Mouse (Mus musculus): ENCODE measurements around the gene Stk35. TPM values are rescaled to one million over a fixed set of nuclear protein-coding genes. Genes with fewer than 3 reads are reported as not detected.
"Not testable (repeated sequence)": the region's sequence is repeated elsewhere in the genome, so short reads cannot be mapped to it uniquely, and the experiment has no call there.

Gene Stk35
- total and polyA plus RNA-seq, 3 experiments: 10.4 to 22.9 (median 10.9) TPM

GRCm38 (mm10) chr2:129836921-129837320 lies 36.6 kb downstream of the Stk35 start:
- Histone ChIP-seq H3K4me1 (ENCODE audit: insufficient read depth, low read depth, low read length) (no peaks in the 10 kb centered on the region), H3K27me3 (ENCODE audit: insufficient read depth, low read length) (no peaks in the 10 kb centered on the region), H3K9me3 (replicated peaks) (no peaks in the 10 kb centered on the region), H3K4me3 (ENCODE audit: low read depth, low read length) (no peak overlapping the region), H3K36me3 (replicated peaks) (peaks cover 4% of the 10 kb centered on the region)
- DNase-seq (ENCODE audit: low spot score): no peak
- TF ChIP-seq GATA2 (IDR thresholded peaks at IDR 0.05; ENCODE audit: borderline replicate concordance, low read depth, low read length): no peak
- no peak for TF ChIP-seq GATA1 (IDR thresholded peaks at IDR 0.05; ENCODE audit: borderline replicate concordance, low read length)
- no peak for TF ChIP-seq TAL1 (conservative IDR thresholded peaks at IDR 0.05; ENCODE audit: low read depth, low read length)
- TF ChIP-seq CTCF (IDR thresholded peaks at IDR 0.05; ENCODE audit: low read depth, low read length): no peak
- TF ChIP-seq POLR2AphosphoS5 (IDR thresholded peaks at IDR 0.05; ENCODE audit: insufficient replicate concordance, low read depth, low read length): no peak
- no peak for ATAC-seq (ENCODE audit: extremely low read depth, insufficient number of reproducible peaks, low FRiP score, poor library complexity, severe bottlenecking)

- DNase-seq (ENCODE audit: low spot score): no peak
- TF ChIP-seq CTCF (IDR thresholded peaks at IDR 0.05; ENCODE audit: low read depth, low read length): no peak
- TF ChIP-seq GATA1 (IDR thresholded peaks at IDR 0.05; ENCODE audit: borderline replicate concordance, low read length): no peak
- no peak for TF ChIP-seq GATA2 (IDR thresholded peaks at IDR 0.05; ENCODE audit: borderline replicate concordance, low read depth, low read length)
- no peak for TF ChIP-seq TAL1 (conservative IDR thresholded peaks at IDR 0.05; ENCODE audit: low read depth, low read length)
- no peak for TF ChIP-seq POLR2AphosphoS5 (IDR thresholded peaks at IDR 0.05; ENCODE audit: insufficient replicate concordance, low read depth, low read length)
- Histone ChIP-seq H3K4me3 (ENCODE audit: low read depth, low read length) (no peak overlapping the region), H3K4me1 (ENCODE audit: insufficient read depth, low read depth, low read length) (no peaks in the 10 kb centered on the region), H3K36me3 (replicated peaks) (no peaks in the 10 kb centered on the region), H3K27me3 (ENCODE audit: insufficient read depth, low read length) (no peaks in the 10 kb centered on the region), H3K9me3 (replicated peaks) (no peaks in the 10 kb centered on the region)
- ATAC-seq (ENCODE audit: extremely low read depth, insufficient number of reproducible peaks, low FRiP score, poor library complexity, severe bottlenecking): no peak
These were observed 38.0 kb downstream of the Stk35 start for GRCm38 (mm10) chr2:129838321-129838720.

GRCm38 (mm10) chr2:129845826-129846225 lies 45.5 kb downstream of the Stk35 start:
- ATAC-seq (ENCODE audit: extremely low read depth, insufficient number of reproducible peaks, low FRiP score, poor library complexity, severe bottlenecking) (no peak), DNase-seq (ENCODE audit: low spot score) (no peak)
- H3K36me3 ChIP-seq (replicated peaks): no peaks in the 10 kb centered on the region
- no peaks in the 10 kb centered on the region for H3K27me3 ChIP-seq (ENCODE audit: insufficient read depth, low read length)
- no peaks in the 10 kb centered on the region for H3K4me1 ChIP-seq (ENCODE audit: insufficient read depth, low read depth, low read length)
- no peaks in the 10 kb centered on the region for H3K9me3 ChIP-seq (replicated peaks)
- H3K4me3 ChIP-seq (ENCODE audit: low read depth, low read length): no peak overlapping the region
- TF ChIP-seq TAL1 (conservative IDR thresholded peaks at IDR 0.05; ENCODE audit: low read depth, low read length) (no peak), GATA2 (IDR thresholded peaks at IDR 0.05; ENCODE audit: borderline replicate concordance, low read depth, low read length) (no peak), POLR2AphosphoS5 (IDR thresholded peaks at IDR 0.05; ENCODE audit: insufficient replicate concordance, low read depth, low read length) (no peak), CTCF (IDR thresholded peaks at IDR 0.05; ENCODE audit: low read depth, low read length) (no peak)

GRCm38 (mm10) chr2:129846501-129846900 lies 46.2 kb downstream of the Stk35 start:
- Histone ChIP-seq H3K9me3 (replicated peaks) (no peaks in the 10 kb centered on the region), H3K27me3 (ENCODE audit: insufficient read depth, low read length) (no peaks in the 10 kb centered on the region), H3K4me1 (ENCODE audit: insufficient read depth, low read depth, low read length) (no peaks in the 10 kb centered on the region), H3K4me3 (ENCODE audit: low read depth, low read length) (no peak overlapping the region), H3K36me3 (replicated peaks) (no peaks in the 10 kb centered on the region)
- ATAC-seq (ENCODE audit: extremely low read depth, insufficient number of reproducible peaks, low FRiP score, poor library complexity, severe bottlenecking): no peak
- TF ChIP-seq GATA2 (IDR thresholded peaks at IDR 0.05; ENCODE audit: borderline replicate concordance, low read depth, low read length): no peak
- TF ChIP-seq CTCF (IDR thresholded peaks at IDR 0.05; ENCODE audit: low read depth, low read length): no peak
- no peak for TF ChIP-seq GATA1 (IDR thresholded peaks at IDR 0.05; ENCODE audit: borderline replicate concordance, low read length)
- no peak for TF ChIP-seq TAL1 (conservative IDR thresholded peaks at IDR 0.05; ENCODE audit: low read depth, low read length)
- TF ChIP-seq POLR2AphosphoS5 (IDR thresholded peaks at IDR 0.05; ENCODE audit: insufficient replicate concordance, low read depth, low read length): no peak
- no peak for DNase-seq (ENCODE audit: low spot score)

- not testable (repeated sequence) for H3K36me3 ChIP-seq (replicated peaks); ATAC-seq (ENCODE audit: extremely low read depth, insufficient number of reproducible peaks, low FRiP score, poor library complexity, severe bottlenecking); DNase-seq (ENCODE audit: low spot score); H3K4me1 ChIP-seq (ENCODE audit: insufficient read depth, low read depth, low read length); H3K9me3 ChIP-seq (replicated peaks); H3K4me3 ChIP-seq (ENCODE audit: low read depth, low read length); H3K27me3 ChIP-seq (ENCODE audit: insufficient read depth, low read length)
These were observed 48.8 kb downstream of the Stk35 start for GRCm38 (mm10) chr2:129849078-129849477.

GRCm38 (mm10) chr2:129851512-129851911 lies 51.2 kb downstream of the Stk35 start:
- DNase-seq (ENCODE audit: low spot score): no peak
- Histone ChIP-seq H3K4me3 (ENCODE audit: low read depth, low read length) (no peak overlapping the region), H3K9me3 (replicated peaks) (no peaks in the 10 kb centered on the region)

GRCm38 (mm10) chr2:129863256-129863655 lies 62.9 kb downstream of the Stk35 start:
- no peak for ATAC-seq (ENCODE audit: extremely low read depth, insufficient number of reproducible peaks, low FRiP score, poor library complexity, severe bottlenecking)
- DNase-seq (ENCODE audit: low spot score): no peak
- no peaks in the 10 kb centered on the region for H3K9me3 ChIP-seq (replicated peaks)
- 0 out of 2 replicates have a peak, but pooled peaks cover 3% of the 10 kb centered on the region for H3K27me3 ChIP-seq (ENCODE audit: insufficient read depth, low read length)
- no peaks in the 10 kb centered on the region for H3K4me1 ChIP-seq (ENCODE audit: insufficient read depth, low read depth, low read length)
- H3K36me3 ChIP-seq (replicated peaks): no peaks in the 10 kb centered on the region
- no peak for TF ChIP-seq CTCF (IDR thresholded peaks at IDR 0.05; ENCODE audit: low read depth, low read length)
- no peak for TF ChIP-seq GATA2 (IDR thresholded peaks at IDR 0.05; ENCODE audit: borderline replicate concordance, low read depth, low read length)
- TF ChIP-seq POLR2AphosphoS5 (IDR thresholded peaks at IDR 0.05; ENCODE audit: insufficient replicate concordance, low read depth, low read length): no peak
- TF ChIP-seq TAL1 (conservative IDR thresholded peaks at IDR 0.05; ENCODE audit: low read depth, low read length): no peak
- TF ChIP-seq GATA1 (IDR thresholded peaks at IDR 0.05; ENCODE audit: borderline replicate concordance, low read length): no peak
- H3K4me3 ChIP-seq (ENCODE audit: low read depth, low read length): no peak overlapping the region

More at GRCm38 (mm10) chr2:129851512-129851911, 51.2 kb downstream of the Stk35 start:
- no peak for ATAC-seq (ENCODE audit: extremely low read depth, insufficient number of reproducible peaks, low FRiP score, poor library complexity, severe bottlenecking)
- Histone ChIP-seq H3K36me3 (replicated peaks) (no peaks in the 10 kb centered on the region), H3K4me1 (ENCODE audit: insufficient read depth, low read depth, low read length) (no peaks in the 10 kb centered on the region), H3K27me3 (ENCODE audit: insufficient read depth, low read length) (no peaks in the 10 kb centered on the region)
- TF ChIP-seq GATA1 (IDR thresholded peaks at IDR 0.05; ENCODE audit: borderline replicate concordance, low read length) (no peak), GATA2 (IDR thresholded peaks at IDR 0.05; ENCODE audit: borderline replicate concordance, low read depth, low read length) (no peak), TAL1 (conservative IDR thresholded peaks at IDR 0.05; ENCODE audit: low read depth, low read length) (no peak), POLR2AphosphoS5 (IDR thresholded peaks at IDR 0.05; ENCODE audit: insufficient replicate concordance, low read depth, low read length) (no peak), CTCF (IDR thresholded peaks at IDR 0.05; ENCODE audit: low read depth, low read length) (no peak)

All from G1E (cell line).